Mouse (Mus musculus): ENCODE results near the gene Dlgap4.

Gene Dlgap4

DNA sequence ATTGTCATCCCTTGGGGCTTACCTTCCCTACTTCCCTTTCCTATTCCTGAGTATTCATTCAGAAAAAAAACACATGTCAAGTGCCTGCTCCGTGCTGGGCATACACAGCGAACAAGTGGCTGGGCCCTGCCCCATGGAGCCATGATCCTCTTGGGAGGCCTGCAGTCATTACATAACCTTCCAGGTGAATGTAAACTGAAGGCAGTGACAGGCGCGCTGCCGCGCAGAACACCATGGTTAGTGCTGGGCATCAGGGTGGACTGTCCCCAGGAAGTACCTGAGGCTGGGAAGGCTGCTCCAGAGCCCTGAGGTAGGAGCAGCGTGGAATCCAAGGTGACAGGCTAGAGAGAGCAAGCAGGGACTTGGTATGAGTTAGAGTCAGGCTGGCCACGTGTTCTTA is 7.4 kb downstream of the Dlgap4 start:
- no peak for DNase-seq (ENCODE audit: low spot score)

DNA sequence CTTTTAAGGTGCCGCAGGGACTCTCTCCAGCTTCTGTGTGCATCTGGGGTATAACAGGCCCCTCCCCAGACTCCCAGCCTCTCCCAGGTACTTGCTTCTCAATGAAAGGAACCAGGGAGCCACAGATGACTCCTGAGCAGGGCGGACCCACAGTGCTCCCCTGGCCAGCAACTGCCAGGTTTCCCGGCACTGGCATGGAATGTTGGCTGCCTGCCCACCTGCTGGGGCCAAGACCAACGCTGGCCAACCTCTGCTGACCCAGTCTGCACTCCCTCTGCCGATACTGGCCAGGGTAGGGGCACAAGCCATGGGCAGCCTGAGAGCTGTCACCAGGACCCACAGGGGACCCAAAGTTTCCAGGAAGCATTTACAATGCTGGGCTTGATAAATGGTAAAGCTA is 7.9 kb downstream of the Dlgap4 start:
- no peak for DNase-seq (ENCODE audit: low spot score)

DNA sequence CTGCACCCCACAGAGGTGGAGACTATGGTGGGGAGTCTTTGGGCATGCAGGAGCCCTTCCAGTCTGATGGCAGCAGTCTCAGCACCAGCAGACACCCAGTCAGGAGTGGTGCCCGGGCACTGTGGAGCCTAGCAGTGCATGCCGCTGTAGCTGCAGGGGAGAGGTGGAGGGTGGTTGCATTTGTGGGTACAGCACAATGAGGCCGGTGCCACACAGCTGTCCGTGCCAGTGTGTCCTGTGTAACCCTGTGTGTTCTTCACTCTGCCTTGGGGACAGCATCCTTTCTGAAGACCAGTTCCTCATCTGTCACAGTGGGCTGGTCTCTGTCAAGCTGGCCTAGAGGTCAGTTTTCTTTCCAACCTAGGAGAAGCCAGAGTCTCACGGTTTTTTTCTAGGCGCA is 8.7 kb downstream of the Dlgap4 start:
- DNase-seq (ENCODE audit: low spot score), result no peak

DNA sequence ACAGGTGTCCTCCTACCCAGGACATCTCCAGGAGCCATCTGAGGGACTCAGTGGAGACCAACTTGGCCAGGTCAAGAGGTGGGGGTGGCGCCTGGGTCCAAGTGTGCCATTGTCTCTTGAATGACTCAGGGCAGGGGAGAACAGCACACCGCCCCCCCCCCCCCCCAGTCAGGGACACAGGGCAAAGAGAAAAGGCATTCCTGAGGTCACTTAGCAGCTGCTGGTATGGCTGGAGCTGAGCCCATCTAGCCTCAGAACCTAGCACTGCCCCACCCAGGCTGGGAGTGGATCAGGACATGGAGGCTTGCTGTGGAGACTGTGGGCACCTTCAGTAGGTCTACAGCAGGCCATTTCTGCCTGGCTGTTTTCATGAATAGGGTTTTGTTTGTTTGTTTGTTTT is 9.7 kb downstream of the Dlgap4 start:
- no peak for DNase-seq (ENCODE audit: low spot score)

DNA sequence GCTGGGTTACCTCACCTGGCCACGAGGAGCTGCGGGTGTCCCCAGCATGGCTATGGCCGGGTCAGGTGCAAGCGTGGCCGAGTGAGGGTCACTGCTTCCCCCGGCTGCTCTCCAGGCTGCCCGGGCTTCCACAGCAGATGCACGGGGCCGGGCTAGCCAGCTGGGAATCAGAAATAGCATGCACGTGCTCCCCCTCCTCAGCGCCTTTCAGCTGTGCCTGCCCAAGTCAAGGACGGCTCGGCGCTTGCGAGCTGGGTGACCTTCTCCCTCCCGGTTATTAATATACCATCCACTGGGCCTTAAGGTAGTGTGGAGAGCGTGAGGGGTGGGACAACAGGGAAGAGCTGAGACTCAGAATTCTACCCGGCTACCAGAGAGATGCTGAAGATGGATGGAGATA is 11.8 kb downstream of the Dlgap4 start:
- no peak for DNase-seq (ENCODE audit: low spot score)

DNA sequence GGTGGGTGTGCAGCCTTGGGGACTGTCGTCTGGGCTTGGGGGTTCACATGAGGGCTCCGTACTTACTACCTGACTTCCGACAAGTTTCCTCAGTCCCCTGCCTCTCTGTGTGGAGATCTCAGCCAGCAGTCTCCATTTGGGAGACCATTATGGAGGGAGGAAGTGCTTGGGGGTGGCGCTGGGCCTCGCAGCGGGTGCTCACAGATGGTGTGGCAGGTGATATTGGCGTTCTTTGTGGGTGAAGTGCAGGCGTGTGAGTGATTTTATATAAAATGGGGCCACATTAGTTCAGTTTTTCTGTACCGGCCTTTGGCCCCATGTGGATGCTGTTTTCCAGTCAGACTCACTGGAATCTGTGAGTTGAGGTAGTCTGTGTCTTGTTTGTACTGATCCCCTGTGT is 12.6 kb downstream of the Dlgap4 start:
- DNase-seq (ENCODE audit: low spot score), result no peak

DNA sequence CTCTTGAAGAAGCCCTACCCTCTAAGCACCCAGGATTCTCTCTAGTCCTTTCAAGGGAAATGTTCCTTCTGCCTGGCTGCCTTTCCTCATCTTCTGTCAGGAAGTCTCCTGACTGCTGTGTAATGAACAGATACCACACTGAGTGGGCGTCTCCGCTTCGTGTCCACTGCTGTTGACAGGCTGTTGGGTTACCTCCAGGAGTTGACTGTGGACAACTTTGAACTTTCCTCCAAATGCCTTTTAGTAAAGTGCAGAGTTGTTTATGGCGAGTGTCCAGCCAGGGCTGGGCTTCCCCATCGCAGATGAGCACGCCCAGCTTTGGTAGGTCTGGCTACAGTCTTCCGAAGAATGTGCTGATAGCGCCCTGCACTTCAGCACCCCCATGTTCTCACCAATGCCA is 13.0 kb downstream of the Dlgap4 start:
- DNase-seq (ENCODE audit: low spot score), result peak; percentile 29

DNA sequence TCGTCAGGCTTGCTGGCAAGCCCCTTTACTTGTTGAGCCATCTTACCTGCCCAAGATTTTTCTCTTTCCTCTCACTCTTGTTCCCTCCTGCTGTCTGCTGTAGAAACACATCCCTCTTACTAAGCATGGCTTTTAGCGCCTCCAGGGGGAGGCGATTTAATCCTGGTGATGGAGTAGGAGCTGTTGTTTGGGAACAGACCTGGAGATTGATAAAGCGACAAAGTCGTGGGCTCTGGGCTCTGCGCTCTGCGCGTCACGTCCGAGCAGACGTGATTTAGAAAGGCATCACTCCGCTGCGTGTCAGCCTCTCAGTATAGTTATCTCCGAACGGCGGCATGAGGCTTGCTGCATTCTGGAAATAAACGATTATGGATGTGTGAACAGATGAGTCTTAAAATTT is 14.4 kb downstream of the Dlgap4 start:
- no peak for DNase-seq (ENCODE audit: low spot score)

DNA sequence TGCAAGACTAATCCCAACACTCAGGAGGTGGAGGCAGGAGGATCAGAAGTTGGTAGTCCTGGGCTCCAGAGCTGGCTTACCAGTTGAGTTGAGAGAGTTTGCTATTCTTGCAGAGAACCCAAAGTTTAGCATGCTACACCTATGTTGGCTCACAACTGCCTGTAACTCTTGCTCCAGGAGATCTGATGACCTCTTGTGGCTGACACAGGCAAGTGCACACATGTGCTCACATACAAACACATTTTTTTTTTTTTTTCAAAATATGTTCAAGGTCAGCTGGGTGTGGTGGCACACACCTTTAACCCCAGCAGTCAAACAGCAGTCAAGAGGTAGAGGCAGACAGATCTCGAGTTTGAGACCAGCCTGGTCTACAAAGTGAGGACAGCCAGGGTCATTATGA is 16.8 kb downstream of the Dlgap4 start:
- DNase-seq (ENCODE audit: low spot score), result no peak

DNA sequence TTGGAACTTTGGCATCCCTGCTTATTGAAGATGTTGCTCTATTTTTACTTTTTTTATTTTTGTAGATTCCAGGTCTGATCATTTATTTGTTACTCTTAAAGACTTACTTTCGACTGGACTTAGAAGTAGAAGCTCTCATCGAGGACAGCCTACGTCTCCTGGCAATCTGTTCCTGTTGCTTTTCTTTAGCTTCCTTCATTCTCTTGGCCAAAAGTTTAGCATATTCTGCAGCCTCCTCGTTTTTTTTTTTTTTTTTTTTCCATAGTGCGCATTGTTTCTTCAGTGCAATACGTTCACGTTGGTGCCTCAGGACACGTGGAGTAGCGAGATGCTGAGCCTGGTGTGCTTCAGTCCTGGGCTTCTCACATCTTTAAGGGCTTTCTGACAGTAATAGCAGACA is 19.2 kb downstream of the Dlgap4 start:
- DNase-seq (ENCODE audit: low spot score), result no peak

DNA sequence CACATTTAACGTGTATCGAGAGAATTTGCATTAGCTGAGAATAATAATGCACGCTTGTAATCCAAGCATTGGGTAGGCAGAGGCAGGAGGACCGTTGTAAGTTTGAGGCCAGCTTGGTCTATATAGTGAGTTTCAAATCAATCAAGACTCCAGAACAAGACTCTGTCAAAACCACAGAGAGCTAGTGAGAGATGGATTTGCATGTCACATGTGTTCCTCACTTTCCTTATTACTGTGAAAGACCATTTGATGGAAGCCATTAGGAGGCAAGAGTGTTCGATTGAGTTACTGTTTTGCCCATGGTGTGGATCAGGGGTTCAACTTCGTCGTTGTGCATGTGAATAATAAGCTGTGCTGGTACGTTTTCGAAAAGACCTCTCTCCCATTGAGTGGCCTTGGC is 21.6 kb downstream of the Dlgap4 start:
- no peak for DNase-seq (ENCODE audit: low spot score)

DNA sequence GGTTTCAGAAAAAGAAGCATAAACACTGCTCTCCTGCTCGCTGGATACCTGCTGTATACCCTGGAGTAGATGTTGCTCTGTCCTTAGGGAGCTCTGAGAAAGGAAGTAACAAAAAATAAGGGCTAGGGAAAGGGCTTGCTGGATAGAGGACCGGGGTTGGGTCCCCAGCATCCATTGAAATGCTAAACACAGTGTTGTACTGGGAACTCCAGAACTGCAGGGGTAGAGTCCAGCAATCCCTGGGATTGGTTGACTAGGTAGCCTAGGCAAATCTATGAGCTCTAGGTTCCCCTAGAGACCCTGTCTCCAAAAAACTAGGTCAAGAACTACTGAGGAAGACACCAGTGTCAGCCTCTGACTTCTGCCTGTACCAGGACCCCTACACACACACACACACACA is 27.6 kb downstream of the Dlgap4 start:
- no peak for DNase-seq (ENCODE audit: low spot score)

DNA sequence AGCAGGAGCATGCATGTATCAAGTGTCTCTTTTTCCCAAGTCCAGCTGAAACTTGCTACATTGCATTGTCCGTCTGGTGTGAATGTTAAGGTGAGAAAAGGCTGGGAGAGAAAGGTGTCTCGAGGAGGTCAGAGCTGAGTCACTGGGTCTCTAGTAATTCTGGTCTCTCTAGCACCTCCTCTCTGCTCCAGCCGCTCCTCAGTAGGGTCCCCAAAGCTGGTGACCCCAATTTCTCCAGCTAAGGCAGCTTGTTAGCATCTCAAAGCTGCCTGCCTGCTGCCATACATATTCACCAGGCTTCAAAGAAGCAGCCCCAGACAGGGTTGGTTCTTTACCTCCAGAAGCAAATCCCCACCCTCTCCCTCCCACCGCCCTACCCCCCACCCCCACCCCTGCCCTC is 29.4 kb downstream of the Dlgap4 start:
- DNase-seq (ENCODE audit: low spot score), result no peak

DNA sequence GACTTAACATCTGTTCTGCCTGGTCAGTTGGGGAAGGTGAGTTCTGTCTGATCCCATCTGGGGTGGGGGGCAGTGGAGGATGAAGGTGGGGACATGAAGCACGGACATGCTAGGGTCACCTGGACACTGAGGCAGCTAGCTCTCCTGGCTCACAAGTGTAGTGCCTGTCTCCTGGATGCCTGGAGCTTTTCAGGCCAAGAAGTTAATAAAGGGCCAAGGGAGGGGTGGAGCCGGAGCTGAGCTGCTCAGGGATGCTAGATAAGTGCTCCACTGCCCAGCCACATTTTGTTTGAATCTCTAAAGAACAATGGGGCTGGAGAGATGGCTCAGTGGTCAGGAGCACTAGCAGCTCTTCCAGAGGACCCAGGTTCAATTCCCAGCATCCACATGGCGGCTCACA is 29.9 kb downstream of the Dlgap4 start:
- DNase-seq (ENCODE audit: low spot score), result no peak

DNA sequence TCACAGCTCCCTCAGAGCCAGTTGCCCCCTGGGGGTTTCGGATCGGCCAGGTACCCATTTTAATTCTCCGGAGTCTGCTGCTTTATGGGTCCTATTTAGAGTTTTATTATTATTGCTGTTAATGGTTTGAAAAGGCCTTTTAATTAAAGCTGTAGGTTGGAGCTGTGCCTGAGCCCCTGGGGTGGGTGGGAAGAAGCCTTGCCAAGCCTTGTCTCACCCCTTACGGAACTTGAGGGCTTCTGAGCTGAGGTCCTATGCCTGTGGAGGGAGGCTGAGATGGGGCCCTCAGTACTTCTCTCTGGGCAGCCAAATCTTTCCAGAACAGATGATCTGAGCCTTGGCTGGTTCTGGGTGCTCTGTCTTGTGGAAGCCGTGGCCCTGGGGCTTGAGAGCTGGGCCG is 31.6 kb downstream of the Dlgap4 start:
- no peak for DNase-seq (ENCODE audit: low spot score)

DNA sequence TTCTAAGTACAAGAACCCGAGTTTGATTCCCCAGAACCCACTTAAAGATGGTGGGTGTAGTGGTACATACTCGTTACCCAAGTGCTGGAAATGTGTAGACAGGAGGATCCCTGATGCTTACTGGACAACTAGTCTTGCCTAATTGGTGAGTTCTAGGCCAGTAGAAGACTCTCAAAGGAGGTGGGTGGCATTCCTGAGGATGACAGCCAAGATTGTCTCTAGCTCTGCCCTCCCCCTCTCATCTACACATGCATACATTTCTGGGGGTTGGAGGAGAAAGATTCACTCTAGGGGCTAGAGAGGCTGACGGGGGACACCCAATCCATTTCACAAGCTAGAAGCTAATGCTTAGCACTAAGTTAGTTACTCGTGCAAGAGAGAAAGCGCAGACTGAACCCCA is 33.4 kb downstream of the Dlgap4 start:
- DNase-seq (ENCODE audit: low spot score), result no peak

DNA sequence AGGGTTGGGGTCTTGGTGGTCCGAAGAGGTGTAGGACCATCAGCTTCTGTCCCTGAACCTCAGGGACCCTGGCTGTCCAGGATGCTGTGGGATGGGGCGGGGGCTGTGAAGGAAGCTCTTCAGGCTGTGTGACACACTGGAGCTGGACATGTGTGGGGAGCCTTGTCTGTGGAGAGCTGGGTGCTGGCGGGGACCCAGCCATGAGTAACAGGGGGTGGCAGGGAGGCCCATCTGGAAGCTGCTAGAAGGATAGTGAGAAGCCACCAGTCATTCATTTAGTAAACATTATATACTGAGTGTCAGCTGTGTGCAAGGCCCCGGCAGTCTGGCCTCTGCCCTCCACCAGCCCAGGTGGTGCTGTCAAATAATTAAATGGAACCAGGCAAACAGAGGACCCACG is 34.5 kb downstream of the Dlgap4 start:
- no peak for DNase-seq (ENCODE audit: low spot score)

DNA sequence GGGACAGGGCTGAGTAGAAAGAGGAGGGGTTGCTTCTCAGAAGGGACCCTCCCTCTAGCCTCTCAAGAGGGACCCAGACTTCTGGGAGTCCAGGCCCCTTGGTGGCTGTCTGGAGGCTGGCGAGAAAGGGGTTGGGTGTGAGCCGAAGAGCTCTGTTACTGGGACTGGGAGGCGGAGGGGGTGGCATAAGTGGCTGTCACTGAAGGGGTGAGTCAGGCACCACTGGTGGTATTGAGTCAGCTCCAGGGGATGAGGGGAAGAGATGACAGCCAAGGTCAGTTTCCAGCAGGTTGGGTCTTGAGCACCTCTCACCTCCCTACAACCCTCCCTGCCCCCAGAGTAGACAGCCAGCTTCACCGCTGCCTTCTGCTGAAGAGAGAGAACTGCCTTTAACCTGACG is 35.9 kb downstream of the Dlgap4 start:
- DNase-seq (ENCODE audit: low spot score), result no peak

DNA sequence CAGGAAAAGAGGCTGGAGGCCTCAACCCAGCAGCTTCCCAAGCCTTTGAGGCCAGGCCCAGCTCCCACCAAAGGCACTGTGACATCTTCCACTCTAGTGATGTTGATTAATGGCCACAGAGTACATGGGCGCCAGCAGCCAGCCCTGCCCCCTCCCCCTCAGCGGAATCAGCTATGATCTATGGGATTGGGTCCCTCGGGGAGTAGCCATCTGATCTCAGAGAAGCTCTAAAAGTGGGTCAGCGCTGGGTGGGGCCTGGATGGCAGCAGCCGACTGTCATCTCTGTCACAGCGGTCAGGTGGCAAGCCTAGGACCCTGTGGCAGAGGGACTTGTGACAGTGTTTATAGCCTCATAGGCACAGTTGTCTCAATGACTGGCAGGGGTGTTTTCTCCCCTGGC is 37.5 kb downstream of the Dlgap4 start:
- DNase-seq (ENCODE audit: low spot score), result no peak

DNA sequence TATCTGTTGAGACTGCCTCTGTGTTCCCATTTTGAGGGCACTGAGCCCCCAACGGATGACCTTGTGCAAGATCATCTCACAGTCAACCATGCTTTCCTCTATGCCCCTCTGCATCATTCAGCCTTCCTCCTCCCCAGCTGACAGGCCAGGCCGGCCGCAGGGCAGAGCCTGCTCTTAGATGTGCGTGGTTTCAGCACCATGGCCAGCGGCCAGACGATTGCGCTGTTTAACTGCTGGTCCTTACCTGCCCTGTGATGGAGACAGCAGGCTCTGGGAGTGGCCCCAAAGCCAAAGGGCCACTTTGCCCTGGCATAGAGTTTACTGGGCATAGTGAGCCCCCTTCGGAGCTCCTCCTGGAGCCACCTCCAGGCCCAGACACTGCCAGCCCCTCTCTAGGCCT is 39.3 kb downstream of the Dlgap4 start:
- DNase-seq (ENCODE audit: low spot score), result peak; percentile 63

DNA sequence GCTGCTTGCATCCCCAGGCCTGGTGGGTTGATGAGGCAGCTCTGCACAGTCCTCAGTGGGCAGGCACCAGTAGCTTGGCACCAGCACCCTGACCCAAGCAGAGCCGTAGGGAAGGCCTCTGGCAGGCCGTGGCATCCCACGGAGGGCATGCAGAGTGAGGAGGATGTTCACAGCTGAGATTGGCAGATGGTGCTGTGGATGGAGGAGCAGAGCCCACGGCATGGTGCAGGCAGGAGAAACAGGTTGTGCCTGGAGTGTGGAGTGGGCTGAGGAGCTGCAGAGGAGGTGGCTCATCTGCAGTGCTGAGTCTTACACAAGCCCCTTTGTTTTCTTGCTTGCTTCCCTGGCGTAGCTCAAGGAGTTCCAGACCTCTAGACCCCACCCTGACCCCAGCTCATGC is 40.6 kb downstream of the Dlgap4 start:
- no peak for DNase-seq (ENCODE audit: low spot score)

DNA sequence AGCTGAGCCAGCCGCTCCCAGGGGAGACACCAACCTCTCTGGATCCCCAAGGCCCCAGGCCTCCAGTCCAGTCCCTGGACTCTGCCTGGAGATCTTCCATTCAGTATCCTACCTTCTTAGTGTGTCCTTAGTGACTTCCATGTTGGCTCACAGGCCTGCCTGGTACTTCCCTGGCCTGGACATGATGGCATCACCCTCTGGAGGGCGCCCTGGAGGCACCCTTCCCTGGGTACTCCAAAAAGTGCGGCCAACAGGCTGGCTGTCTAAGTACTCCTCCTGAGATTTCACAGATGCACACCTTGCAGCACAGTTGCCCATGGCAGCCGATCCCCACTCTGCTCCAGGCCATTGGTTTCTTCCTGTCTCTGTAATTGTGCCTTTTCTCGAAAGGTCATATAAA is 42.1 kb downstream of the Dlgap4 start:
- DNase-seq (ENCODE audit: low spot score), result no peak

DNA sequence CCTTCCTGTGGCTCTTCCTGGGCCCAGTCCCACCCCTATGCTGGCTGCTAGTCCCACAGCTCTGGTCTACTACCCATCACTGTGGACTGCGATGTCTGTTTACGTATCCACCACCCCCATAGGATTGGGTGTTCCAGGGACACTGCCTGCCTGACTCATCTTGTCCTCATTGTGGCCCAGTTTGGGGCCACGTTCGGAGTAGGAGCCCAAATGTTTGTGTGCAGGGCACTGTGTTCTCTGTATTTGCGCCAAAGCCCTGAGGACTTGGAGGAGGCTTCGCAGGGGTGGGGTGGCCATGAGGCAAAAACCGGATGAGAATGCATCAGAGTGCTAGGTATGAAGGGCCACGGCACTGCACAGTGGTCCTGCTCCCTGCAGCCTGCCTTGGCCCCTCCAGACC is 44.0 kb downstream of the Dlgap4 start:
- DNase-seq (ENCODE audit: low spot score), result no peak

DNA sequence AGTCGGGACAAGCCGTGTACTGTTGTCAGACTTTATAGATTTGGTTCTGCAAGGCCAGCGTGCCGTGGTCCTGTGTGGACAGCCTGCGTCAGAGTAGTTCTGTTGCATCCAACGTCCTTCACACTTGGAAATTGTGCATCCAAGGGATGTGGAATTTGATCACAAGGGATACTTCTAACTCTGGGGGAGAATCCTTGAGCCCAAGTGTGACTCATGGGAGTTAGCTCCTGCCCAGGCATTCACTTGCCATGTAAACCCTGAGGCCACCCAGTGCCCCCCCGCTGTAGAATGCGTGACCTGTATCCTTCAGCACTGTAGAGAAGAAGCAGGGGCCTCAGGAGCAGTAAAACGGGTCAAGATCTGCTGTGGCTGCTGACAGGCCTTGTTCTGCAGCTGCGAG is 44.7 kb downstream of the Dlgap4 start:
- DNase-seq (ENCODE audit: low spot score), result no peak

DNA sequence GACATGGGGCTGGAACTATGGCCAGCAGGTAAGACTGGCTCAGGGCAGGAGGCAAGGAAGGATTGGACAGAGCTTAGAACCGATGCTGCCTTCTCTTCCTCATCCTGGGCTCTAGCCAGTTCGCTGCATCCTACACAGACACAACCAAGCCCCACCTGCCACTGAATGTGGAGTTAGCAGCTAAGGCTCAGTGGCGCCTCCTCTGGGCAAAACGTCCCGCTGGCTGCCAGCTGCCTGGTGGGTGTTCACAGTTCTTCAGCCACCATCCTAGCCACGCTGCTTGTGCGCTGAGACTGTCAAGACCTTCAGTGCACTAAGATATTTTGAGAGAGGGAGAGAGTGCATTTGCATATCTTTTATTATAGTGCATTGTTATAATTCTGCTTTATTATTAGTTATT is 45.2 kb downstream of the Dlgap4 start:
- DNase-seq (ENCODE audit: low spot score), result no peak

DNA sequence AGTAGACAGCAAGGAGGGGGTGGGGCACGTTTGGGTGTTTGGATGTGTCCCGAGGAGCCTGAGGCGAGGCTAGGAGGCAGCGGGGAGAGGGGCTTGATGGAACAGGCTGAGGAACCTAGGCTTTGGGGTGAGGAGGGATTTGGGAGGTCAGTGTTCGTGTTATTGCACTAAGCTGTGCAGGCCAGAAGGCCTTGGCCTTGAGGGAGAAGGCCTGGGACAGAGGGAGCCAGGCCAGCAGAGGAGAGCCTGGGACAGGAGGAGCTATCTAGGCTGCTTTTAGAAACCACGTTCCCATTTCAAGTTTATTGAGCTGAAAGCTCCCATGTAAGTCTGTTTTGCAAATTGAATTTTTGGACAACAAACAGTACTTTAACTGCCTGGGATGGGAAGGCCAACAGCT is 46.5 kb downstream of the Dlgap4 start:
- no peak for DNase-seq (ENCODE audit: low spot score)

Measured in urinary bladder, postnatal 25 days (tissue).